Mouse (Mus musculus): ENCODE measurements around the gene Vamp5. TPM values are rescaled to one million over a fixed set of nuclear protein-coding genes. Genes with fewer than 3 reads are reported as not detected.

The Vamp5 gene
- polyA plus RNA-seq, 1 experiment from 2014 or later: 12.0 TPM

DNA sequence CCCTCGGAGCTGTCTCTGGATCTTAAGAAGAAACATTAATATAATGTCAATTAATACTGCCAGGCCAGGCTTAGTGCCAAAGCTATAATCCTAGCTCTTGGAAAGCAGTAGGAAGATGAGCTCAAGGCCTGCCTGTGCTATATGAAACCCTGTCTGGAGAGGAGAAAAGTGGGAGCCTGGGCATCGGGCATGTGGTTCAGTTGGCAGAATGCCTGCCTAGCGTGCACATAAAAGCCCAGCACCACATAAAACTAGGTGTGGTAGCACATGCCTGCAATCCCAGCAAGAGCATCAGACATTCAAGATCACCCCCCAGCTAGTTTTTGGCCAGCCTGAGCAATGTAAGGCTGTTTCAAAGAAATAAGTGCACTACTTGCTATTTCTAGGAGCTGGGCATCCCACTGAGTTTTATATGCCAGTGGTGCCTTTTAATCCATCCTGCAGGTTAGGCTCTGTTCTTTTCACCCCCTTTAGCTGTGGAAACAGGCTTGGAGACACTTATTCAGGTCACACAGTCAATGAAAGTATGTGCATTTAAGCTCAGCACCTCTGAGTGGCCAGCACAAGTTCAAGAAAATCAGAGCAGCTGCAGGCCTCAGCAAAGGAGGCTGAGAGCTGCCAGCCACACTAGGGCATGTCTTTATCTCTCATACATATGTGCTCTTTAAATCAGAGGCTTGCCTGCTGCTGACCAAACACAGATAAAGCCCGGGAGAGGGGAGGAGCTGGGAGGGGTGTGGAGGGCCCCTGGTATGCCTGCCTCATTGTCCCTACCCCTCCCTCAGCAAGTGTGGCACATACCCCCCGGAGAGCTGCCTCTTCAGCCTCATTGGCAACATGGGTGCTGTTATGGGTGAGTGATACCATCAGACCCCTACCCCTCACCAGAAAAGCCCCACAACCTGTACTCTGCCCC lies 22.8 kb downstream of the Vamp5 start:
- 77% methylated on average over 5 of the region's 5 CpGs for WGBS
- no peak overlapping the region for H3K27ac ChIP-seq (ENCODE audit: low read length)
- H3K9ac ChIP-seq (ENCODE audit: low read depth, low read length): no peak overlapping the region
- ATAC-seq: no peak
- H3K4me2 ChIP-seq (ENCODE audit: low read length): no peak overlapping the region
- no peaks in the 10 kb centered on the region for H3K27me3 ChIP-seq (ENCODE audit: control insufficient read depth, insufficient read depth, low read depth, low read length)
- H3K4me3 ChIP-seq (ENCODE audit: low read depth, low read length): no peak overlapping the region
- no peaks in the 10 kb centered on the region for H3K9me3 ChIP-seq (replicated peaks; ENCODE audit: control insufficient read depth, low read length, poor library complexity, severe bottlenecking)
- H3K4me1 ChIP-seq (ENCODE audit: control insufficient read depth, insufficient read depth, low read length): peaks cover 31% of the 10 kb centered on the region
- H3K36me3 ChIP-seq (ENCODE audit: control insufficient read depth, insufficient read depth, low read length): peaks cover 9% of the 10 kb centered on the region; the same call in 1 of the 2 replicates

DNA sequence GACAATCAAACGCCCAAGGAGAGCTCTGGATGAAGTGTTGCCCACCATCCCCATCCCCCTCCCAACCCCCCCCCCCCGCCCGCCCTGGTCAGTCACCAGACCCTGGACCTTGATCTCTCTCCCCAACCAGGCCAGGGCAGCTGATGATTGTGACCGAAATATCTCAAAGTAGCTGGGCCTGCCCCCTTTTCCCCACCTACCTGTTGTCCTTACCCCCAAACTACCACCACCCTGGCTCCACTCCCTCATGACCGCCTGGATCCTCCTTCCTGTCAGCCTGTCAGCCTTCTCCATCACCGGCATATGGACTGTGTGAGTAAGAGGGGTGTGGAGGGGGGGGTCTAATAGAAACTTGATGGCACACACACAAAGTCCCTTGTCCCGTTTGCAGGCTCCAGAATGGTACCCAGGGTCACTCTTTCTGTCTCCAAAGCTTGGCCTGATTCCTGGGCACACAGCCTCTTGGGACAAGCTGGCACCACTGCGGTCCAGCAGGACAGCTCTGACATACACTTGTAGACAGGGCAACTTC lies 24.2 kb downstream of the Vamp5 start:
- Histone ChIP-seq H3K4me1 (ENCODE audit: control insufficient read depth, insufficient read depth, low read length) (peaks cover 25% of the 10 kb centered on the region), H3K4me3 (ENCODE audit: low read depth, low read length) (peak overlapping the region; percentile 71)
- ATAC-seq: peak; percentile 26

DNA sequence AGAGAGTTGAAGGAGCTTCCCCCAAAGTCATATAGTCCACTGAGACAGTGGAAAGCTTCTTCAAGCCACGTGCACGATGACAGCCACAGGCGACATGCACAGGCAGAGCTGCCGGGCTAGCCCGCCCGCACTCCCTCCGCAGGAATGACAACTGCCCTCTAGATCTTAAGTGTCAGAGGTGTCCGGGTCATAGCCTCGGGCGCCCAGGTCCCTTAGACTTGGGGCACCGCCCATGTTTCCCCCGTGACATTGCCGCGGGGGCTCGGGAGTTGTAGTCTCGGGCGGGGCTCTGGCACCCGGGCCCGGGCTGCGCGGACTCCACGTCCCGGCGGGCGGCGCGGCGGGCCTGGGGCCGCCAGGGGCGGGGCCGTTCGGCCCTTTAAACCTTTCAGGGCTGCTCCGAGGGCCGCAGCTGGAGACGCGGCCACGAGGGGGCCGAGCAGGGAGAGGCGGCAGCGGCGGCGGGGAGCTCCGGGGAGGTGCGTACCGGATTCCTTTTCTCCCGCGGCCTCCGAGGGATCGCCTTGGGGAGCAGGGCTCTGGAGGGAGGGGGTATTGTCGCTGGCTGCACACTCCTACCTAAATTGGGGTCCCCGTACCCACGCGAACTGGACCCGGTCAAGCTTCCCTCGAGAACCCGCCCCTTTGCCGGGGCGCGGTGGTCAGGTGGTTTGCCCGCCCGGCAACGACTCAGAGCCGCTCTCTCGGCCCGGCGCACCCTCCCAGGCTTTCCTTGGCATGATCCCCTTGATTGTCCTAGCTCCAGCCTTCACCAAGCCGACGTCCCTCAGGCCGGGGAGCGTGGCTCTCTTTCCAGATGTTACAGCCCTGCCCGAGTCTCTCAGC lies 25.0 kb downstream of the Vamp5 start, which contains the start of gene Tmem150a:
Gene Tmem150a, plus strand, starts transcription at position 382 of the 846 bp plus-strand sequence.
- H3K4me3 ChIP-seq (ENCODE audit: low read depth, low read length): peak within 1 kb of the TSS; percentile 71
- H3K27ac ChIP-seq (ENCODE audit: low read length): peak within 1 kb of the TSS; percentile 75
- H3K36me3 ChIP-seq (ENCODE audit: control insufficient read depth, insufficient read depth, low read length): peaks cover 11% of the 10 kb centered on the region
- WGBS: under 1% methylated on average over 51 of the region's 71 CpGs
- H3K9ac ChIP-seq (ENCODE audit: low read depth, low read length): peak within 1 kb of the TSS; percentile 75
- peak within 1 kb of the TSS; percentile 95 for H3K4me2 ChIP-seq (ENCODE audit: low read length)
- no peaks in the 10 kb centered on the region for H3K27me3 ChIP-seq (ENCODE audit: control insufficient read depth, insufficient read depth, low read depth, low read length)
- H3K4me1 ChIP-seq (ENCODE audit: control insufficient read depth, insufficient read depth, low read length): peaks cover 17% of the 10 kb centered on the region
- peak; percentile 88 for ATAC-seq
- H3K9me3 ChIP-seq (replicated peaks; ENCODE audit: control insufficient read depth, low read length, poor library complexity, severe bottlenecking): no peaks in the 10 kb centered on the region

More for the DNA sequence above, 24.2 kb downstream of the Vamp5 start:
- Histone ChIP-seq H3K4me2 (ENCODE audit: low read length) (peak overlapping the region; percentile 95), H3K9ac (ENCODE audit: low read depth, low read length) (peak overlapping the region; percentile 75), H3K36me3 (ENCODE audit: control insufficient read depth, insufficient read depth, low read length) (peaks cover 9% of the 10 kb centered on the region; the same call in 1 of the 2 replicates), H3K27ac (ENCODE audit: low read length) (no peak overlapping the region; the same call in 1 of the 2 replicates), H3K9me3 (replicated peaks; ENCODE audit: control insufficient read depth, low read length, poor library complexity, severe bottlenecking) (no peaks in the 10 kb centered on the region), H3K27me3 (ENCODE audit: control insufficient read depth, insufficient read depth, low read depth, low read length) (no peaks in the 10 kb centered on the region)
- WGBS: 58% methylated on average over 5 of the region's 8 CpGs

DNA sequence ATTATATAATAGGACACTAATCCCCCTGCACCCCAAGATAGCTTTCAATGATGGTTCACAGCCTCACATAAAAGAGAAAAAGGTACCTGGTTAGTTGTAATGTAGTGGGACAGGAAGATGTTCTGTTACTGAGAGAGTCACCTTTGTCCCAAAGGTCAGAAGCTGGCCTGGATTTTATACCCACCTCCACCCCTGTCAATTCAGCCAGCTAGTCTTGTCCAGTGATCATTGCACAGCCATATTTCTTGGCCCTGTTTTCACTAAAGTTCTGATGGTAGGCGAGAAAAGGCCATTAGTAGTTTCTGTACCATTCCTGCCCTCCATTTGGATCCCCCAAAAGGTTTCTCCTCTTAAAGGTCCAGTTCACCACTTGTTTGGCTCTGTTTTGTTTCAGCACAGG lies 26.2 kb downstream of the Vamp5 start:
- H3K36me3 ChIP-seq (ENCODE audit: control insufficient read depth, insufficient read depth, low read length): peaks cover 14% of the 10 kb centered on the region
- 73% methylated on average over 1 of the region's 1 CpGs for WGBS
- H3K9ac ChIP-seq (ENCODE audit: low read depth, low read length): no peak overlapping the region
- no peak for ATAC-seq
- H3K4me3 ChIP-seq (ENCODE audit: low read depth, low read length): no peak overlapping the region
- no peak overlapping the region for H3K27ac ChIP-seq (ENCODE audit: low read length)
- H3K4me2 ChIP-seq (ENCODE audit: low read length): no peak overlapping the region
- H3K9me3 ChIP-seq (replicated peaks; ENCODE audit: control insufficient read depth, low read length, poor library complexity, severe bottlenecking): no peaks in the 10 kb centered on the region
- H3K4me1 ChIP-seq (ENCODE audit: control insufficient read depth, insufficient read depth, low read length): peaks cover 16% of the 10 kb centered on the region
- H3K27me3 ChIP-seq (ENCODE audit: control insufficient read depth, insufficient read depth, low read depth, low read length): no peaks in the 10 kb centered on the region

DNA sequence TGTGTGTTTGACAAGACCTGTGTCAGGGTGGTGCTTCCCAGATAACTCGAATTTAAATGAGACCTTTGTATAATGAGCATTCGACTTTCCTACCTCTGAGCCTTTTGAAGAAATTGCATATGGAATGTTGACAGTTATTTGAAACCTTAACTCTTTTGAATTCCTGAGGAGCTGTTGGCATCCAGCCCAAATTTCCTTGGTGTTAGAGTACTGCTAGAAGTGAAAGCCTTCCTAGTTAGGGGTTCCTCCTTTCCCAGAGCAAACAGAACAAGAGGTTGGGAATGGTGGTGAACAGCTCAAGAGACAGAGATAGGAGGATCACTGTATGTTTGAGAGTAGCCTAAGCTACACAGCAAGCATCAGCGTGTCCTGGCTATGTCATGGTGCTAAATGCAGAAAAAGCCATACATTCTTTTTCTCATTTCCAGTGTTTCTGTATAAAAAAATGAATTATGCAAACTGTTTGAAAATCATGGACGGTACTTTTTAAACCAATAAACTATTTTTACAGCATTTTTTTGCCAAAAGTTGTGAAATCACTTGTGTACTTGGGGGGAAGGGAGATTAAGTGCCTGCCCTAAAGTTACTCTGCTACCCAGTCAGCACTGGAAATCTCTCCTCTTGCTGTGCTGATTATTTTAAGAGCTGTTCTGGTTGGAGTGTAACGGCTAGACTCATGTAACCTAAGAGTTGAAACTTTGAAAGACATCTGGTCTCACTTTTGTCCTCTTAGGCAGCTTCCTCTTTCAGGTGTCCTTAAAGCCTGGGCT lies 27.4 kb downstream of the Vamp5 start:
- Histone ChIP-seq H3K4me1 (ENCODE audit: control insufficient read depth, insufficient read depth, low read length) (peaks cover 23% of the 10 kb centered on the region), H3K9me3 (replicated peaks; ENCODE audit: control insufficient read depth, low read length, poor library complexity, severe bottlenecking) (no peaks in the 10 kb centered on the region), H3K4me2 (ENCODE audit: low read length) (no peak overlapping the region), H3K4me3 (ENCODE audit: low read depth, low read length) (no peak overlapping the region), H3K9ac (ENCODE audit: low read depth, low read length) (no peak overlapping the region), H3K27me3 (ENCODE audit: control insufficient read depth, insufficient read depth, low read depth, low read length) (no peaks in the 10 kb centered on the region), H3K27ac (ENCODE audit: low read length) (no peak overlapping the region), H3K36me3 (ENCODE audit: control insufficient read depth, insufficient read depth, low read length) (peaks cover 11% of the 10 kb centered on the region)
- 81% methylated on average over 5 of the region's 5 CpGs for WGBS
- ATAC-seq: no peak

DNA sequence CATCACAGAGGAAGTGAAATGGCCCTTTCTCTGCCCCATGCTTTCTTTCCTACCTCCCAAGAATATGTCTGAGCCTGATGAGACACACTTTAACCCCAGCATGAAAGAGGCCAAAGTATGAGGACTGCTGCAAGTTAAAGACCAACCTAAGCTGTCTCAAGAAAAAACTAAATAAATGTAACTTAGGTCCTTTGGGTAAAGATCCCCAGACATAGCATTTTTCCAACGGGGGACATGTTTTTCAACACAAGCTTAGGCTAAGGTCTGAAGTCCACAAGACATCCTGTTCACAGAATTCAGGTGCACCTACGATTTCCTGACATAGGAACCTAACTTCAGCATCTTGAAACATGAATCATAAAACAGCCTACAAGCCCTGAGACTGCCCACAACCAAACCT lies 30.1 kb downstream of the Vamp5 start:
- H3K4me1 ChIP-seq (ENCODE audit: control insufficient read depth, insufficient read depth, low read length): peaks cover 28% of the 10 kb centered on the region
- H3K27me3 ChIP-seq (ENCODE audit: control insufficient read depth, insufficient read depth, low read depth, low read length): no peaks in the 10 kb centered on the region
- no peak for ATAC-seq
- WGBS: 98% methylated on average over 2 of the region's 2 CpGs
- H3K9ac ChIP-seq (ENCODE audit: low read depth, low read length): no peak overlapping the region
- no peaks in the 10 kb centered on the region for H3K9me3 ChIP-seq (replicated peaks; ENCODE audit: control insufficient read depth, low read length, poor library complexity, severe bottlenecking)
- H3K27ac ChIP-seq (ENCODE audit: low read length): no peak overlapping the region
- peaks cover 11% of the 10 kb centered on the region for H3K36me3 ChIP-seq (ENCODE audit: control insufficient read depth, insufficient read depth, low read length)
- H3K4me3 ChIP-seq (ENCODE audit: low read depth, low read length): no peak overlapping the region
- no peak overlapping the region for H3K4me2 ChIP-seq (ENCODE audit: low read length)

DNA sequence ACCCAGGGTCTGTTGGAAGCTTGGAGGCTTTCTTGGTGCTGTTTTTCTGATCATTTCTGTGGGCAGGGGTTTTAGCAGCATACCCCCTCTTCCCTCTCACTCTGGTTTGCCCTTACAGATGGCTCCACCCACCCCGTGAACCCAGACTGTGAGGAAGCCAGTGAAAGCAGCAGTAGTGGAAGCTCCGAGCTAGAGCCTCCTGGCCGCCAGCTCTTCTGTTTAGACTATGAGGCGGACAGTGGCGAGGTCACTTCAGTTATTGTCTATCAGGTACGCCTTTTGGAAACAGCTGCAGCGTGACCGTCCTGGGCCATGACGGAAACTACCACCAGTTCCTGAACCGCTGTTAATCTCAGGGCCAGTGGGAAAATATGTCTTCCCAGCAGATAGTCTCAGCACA lies 31.9 kb downstream of the Vamp5 start:
- 71% methylated on average over 10 of the region's 10 CpGs for WGBS
- Histone ChIP-seq H3K4me3 (ENCODE audit: low read depth, low read length) (no peak overlapping the region; the same call in 1 of the 2 replicates), H3K9me3 (replicated peaks; ENCODE audit: control insufficient read depth, low read length, poor library complexity, severe bottlenecking) (no peaks in the 10 kb centered on the region), H3K4me2 (ENCODE audit: low read length) (peak overlapping the region; percentile 89; the same call in 1 of the 2 replicates), H3K36me3 (ENCODE audit: control insufficient read depth, insufficient read depth, low read length) (peaks cover 11% of the 10 kb centered on the region), H3K9ac (ENCODE audit: low read depth, low read length) (no peak overlapping the region), H3K27ac (ENCODE audit: low read length) (no peak overlapping the region), H3K4me1 (ENCODE audit: control insufficient read depth, insufficient read depth, low read length) (peaks cover 32% of the 10 kb centered on the region), H3K27me3 (ENCODE audit: control insufficient read depth, insufficient read depth, low read depth, low read length) (no peaks in the 10 kb centered on the region)
- ATAC-seq: no peak

Measured in midbrain, embryonic 16.5 days (tissue).